In genomic region chr15:80705828-80706549, GRCm38 (mm10) we compare ENCODE assay signal across 8 mouse cellular contexts. TPM values are rescaled to one million over a fixed set of nuclear protein-coding genes. Genes with fewer than 3 reads are reported as not detected.
DNase-seq lines count a peak whose midpoint lies in the region; ATAC-seq and TF ChIP-seq lines count a peak whose summit lies in the region.

No protein-coding gene starts in this region.

- H3K4me1 ChIP-seq in hindbrain, embryonic 16.5 days (ENCODE audit: control insufficient read depth, insufficient read depth, low read depth, low read length), result peaks cover 17% of the 10 kb centered on the region
- no peaks in the 10 kb centered on the region for H3K4me1 ChIP-seq in midbrain, embryonic 11.5 days (ENCODE audit: control insufficient read depth, insufficient read depth, low read length)
- peaks cover 21% of the 10 kb centered on the region for H3K4me1 ChIP-seq in small intestine, adult 2 months (ENCODE audit: control insufficient read depth, insufficient read depth, insufficient read length, low read length)

- ATAC-seq in hindbrain, embryonic 16.5 days, result no peak
- no peak for ATAC-seq in midbrain, embryonic 11.5 days (ENCODE audit: low FRiP score)
- ATAC-seq in inflammation-experienced regulatory T-cells, adult 6 months, result no peak

- intact Hi-C loops in left cerebral cortex, postnatal 10 days (cut with DNase I), result loop anchor here (2.0 to 10.0 kb wide), 3 partner anchors 241 to 489 kb away; partner anchors contain the start of genes Adsl and Mrtfa

- H3K36me3 ChIP-seq in hindbrain, embryonic 16.5 days (ENCODE audit: control insufficient read depth, insufficient read depth, low read length), result no peaks in the 10 kb centered on the region
- H3K36me3 ChIP-seq in midbrain, embryonic 11.5 days (ENCODE audit: control insufficient read depth, insufficient read depth, low read length), result no peaks in the 10 kb centered on the region
- no peaks in the 10 kb centered on the region for H3K36me3 ChIP-seq in small intestine, adult 2 months (ENCODE audit: control insufficient read depth, insufficient read depth, low read length)

- peak; percentile 87; the same call in 1 of the 2 replicates for TF ChIP-seq CTCF in small intestine, adult 2 months (IDR thresholded peaks at IDR 0.05; ENCODE audit: extremely low read depth, insufficient read length, insufficient replicate concordance, low read depth, low read length)

- peak overlapping the region; percentile 5; the same call in 1 of the 2 replicates for H3K9ac ChIP-seq in hindbrain, embryonic 16.5 days (ENCODE audit: low read depth, low read length)
- H3K9ac ChIP-seq in midbrain, embryonic 11.5 days (ENCODE audit: low read length), result no peak overlapping the region; the same call in 1 of the 2 replicates

- H3K27ac ChIP-seq in hindbrain, embryonic 16.5 days (ENCODE audit: low read depth, low read length), result peak overlapping the region; percentile 26; the same call in 1 of the 2 replicates
- H3K27ac ChIP-seq in midbrain, embryonic 11.5 days (ENCODE audit: low read depth, low read length), result no peak overlapping the region
- H3K27ac ChIP-seq in small intestine, adult 2 months (ENCODE audit: insufficient read depth, low read depth, low read length), result no peak overlapping the region

- no peaks in the 10 kb centered on the region for H3K9me3 ChIP-seq in hindbrain, embryonic 16.5 days (ENCODE audit: control insufficient read depth, low read length)
- no peaks in the 10 kb centered on the region for H3K9me3 ChIP-seq in midbrain, embryonic 11.5 days (ENCODE audit: control insufficient read depth, low read length)

- DNase-seq in ZHBTc4 (ENCODE audit: low read depth, low spot score), result peak; percentile 90
- DNase-seq in cerebellum, postnatal 25 days, result peak; percentile 90 to 93
- peak; percentile 80 to 91 for DNase-seq in frontal cortex, postnatal 36 days (ENCODE audit: low spot score in 2 of 2)
- peak; percentile 77 to 81 for DNase-seq in left cerebral cortex, postnatal 10 days (ENCODE audit: extremely low spot score in 1 of 2, low spot score in 2 of 2)
- DNase-seq in midbrain, embryonic 11.5 days (ENCODE audit: low spot score, missing footprints), result peak; percentile 98

- H3K4me2 ChIP-seq in hindbrain, embryonic 16.5 days (ENCODE audit: low read length), result peak overlapping the region; percentile 60
- peak overlapping the region; percentile 38 for H3K4me2 ChIP-seq in midbrain, embryonic 11.5 days

- TF ChIP-seq POLR2A in small intestine, adult 2 months (IDR thresholded peaks at IDR 0.05; ENCODE audit: low read depth, low read length), result no peak

- H3K27me3 ChIP-seq in hindbrain, embryonic 16.5 days (replicated peaks; ENCODE audit: control insufficient read depth, insufficient read depth, low read length), result no peaks in the 10 kb centered on the region
- no peaks in the 10 kb centered on the region for H3K27me3 ChIP-seq in midbrain, embryonic 11.5 days (ENCODE audit: control insufficient read depth, insufficient read depth, low read length)
- H3K27me3 ChIP-seq in small intestine, adult 2 months (ENCODE audit: control insufficient read depth, insufficient read depth, low read length), result no peaks in the 10 kb centered on the region

- WGBS in hindbrain, embryonic 16.5 days, result 26% methylated on average over 18 of the region's 18 CpGs
- 32% methylated on average over 18 of the region's 18 CpGs for WGBS in midbrain, embryonic 11.5 days
- WGBS in small intestine, adult 2 months, result 28% methylated on average over 18 of the region's 18 CpGs

- H3K4me3 ChIP-seq in hindbrain, embryonic 16.5 days (ENCODE audit: low read length), result peak overlapping the region; percentile 25
- peak overlapping the region; percentile 16; the same call in 1 of the 2 replicates for H3K4me3 ChIP-seq in midbrain, embryonic 11.5 days (ENCODE audit: low read depth, low read length)
- H3K4me3 ChIP-seq in small intestine, adult 2 months (ENCODE audit: low read depth, low read length), result peak overlapping the region; percentile 50

RNA-seq across cellular contexts. Expression of gene Tnrc6b, which starts 5.1 kb away (rescaled TPM):
- polyA plus RNA-seq in hindbrain, embryonic 16.5 days (2015; fragmentation: Nextera tagmentation; extraction: Ambion mirVana), result 26.8 and 32.9 TPM in 2 replicates
- 100 to 1,000 TPM; 127 to 130 TPM for total RNA-seq in left cerebral cortex, postnatal 10 days (2021)
- polyA plus RNA-seq in midbrain, embryonic 11.5 days (2014; fragmentation: Nextera tagmentation; extraction: Ambion mirVana), result 14.7 and 17.0 TPM in 2 replicates
- 7.5 and 13.3 TPM in 2 replicates for polyA plus RNA-seq in small intestine, adult 2 months (2012; rRNA removed)
- polyA plus RNA-seq in inflammation-experienced regulatory T-cells, adult 6 months (2017; shearing (Covaris generic)), result 10 to 100 TPM; 37.5 to 60.3 (median 51.2) TPM

RNA-seq across cellular contexts. Expression of gene Fam83f, which starts 34.3 kb away (rescaled TPM):
- polyA plus RNA-seq in hindbrain, embryonic 16.5 days (2015; fragmentation: Nextera tagmentation; extraction: Ambion mirVana), result 0.16 and 0.39 TPM in 2 replicates
- total RNA-seq in left cerebral cortex, postnatal 10 days (2021), result under 1 TPM; 0.54 to 0.57 TPM
- polyA plus RNA-seq in midbrain, embryonic 11.5 days (2014; fragmentation: Nextera tagmentation; extraction: Ambion mirVana), result 0.12 and 0.16 TPM in 2 replicates
- 7.9 and 21.5 TPM in 2 replicates for polyA plus RNA-seq in small intestine, adult 2 months (2012; rRNA removed)
- polyA plus RNA-seq in inflammation-experienced regulatory T-cells, adult 6 months (2017; shearing (Covaris generic)), result not detected
